Mouse (Mus musculus): ENCODE measurements around the gene Zbtb40. TPM values are rescaled to one million over a fixed set of nuclear protein-coding genes. Genes with fewer than 3 reads are reported as not detected.

The Zbtb40 gene
- polyA plus RNA-seq, 1 experiment from 2014 or later: 5.9 TPM

DNA sequence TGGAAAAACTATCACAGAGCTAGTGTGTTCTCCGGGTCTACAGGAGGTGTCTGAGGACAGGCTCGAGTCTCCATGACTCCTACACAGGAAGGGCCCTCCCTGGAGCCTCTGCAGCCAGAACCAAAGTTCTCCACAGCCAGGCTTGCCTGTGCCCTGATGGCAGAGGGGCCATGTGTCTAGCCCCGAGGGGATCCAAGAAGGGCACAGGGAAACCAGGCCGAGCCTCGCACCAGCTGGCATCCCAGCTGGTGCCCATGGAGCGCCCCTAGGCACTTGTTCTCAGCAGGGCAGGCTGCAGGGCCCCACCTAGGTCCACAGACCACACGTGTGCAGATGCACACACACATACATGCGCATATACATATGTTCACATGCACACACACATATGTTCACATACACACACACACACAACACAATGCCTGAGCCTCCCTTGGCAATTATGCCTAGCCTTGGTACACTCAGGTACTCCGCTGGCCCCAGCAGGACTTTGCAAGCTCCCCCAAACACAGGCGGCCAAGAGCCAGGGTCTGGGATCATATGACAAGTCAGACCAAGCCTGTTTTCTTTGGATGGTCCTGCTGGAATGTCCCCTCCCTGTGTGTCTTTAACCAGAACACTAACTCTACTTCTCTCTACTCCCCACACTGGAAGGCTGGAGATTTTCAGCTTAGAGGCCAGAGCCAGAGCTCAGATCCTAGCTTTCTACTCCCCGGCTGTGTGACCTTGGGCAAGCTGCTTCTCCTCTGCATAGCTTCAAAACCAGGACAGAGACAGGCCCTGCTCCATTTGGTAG is 103.8 kb downstream of the Zbtb40 start:
- Histone ChIP-seq H3K9me3 (no peaks in the 10 kb centered on the region), H3K4me2 (replicated peaks) (no peak overlapping the region), H3K4me1 (peaks cover 30% of the 10 kb centered on the region), H3K9ac (replicated peaks) (no peak overlapping the region), H3K36me3 (no peaks in the 10 kb centered on the region), H3K4me3 (no peak overlapping the region), H3K27ac (replicated peaks) (no peak overlapping the region), H3K27me3 (peaks cover 99% of the 10 kb centered on the region)
- no peak for ATAC-seq (ENCODE audit: low FRiP score, low read depth)
- WGBS: 83% methylated on average over 11 of the region's 11 CpGs

DNA sequence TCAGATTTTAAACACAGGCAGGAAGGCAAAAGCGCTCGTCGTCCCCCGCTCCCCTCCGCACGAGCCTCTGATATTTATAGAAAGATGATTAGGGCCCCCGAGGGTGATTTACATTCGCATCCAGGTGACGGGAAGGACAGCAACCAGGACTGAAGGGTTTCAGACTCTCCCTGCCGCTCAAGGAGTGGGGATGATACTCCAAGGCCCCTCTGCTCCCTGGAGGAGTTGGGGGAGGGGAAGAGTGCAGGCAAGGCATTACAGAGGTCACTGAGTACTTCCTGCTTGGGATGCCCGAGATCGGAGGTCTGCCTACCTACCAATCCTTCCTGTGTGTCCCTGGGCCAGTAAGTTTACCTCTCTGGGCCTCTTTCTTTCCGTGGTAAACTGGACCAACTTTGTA is 105.4 kb downstream of the Zbtb40 start:
- no peak for ATAC-seq (ENCODE audit: low FRiP score, low read depth)
- Histone ChIP-seq H3K9ac (replicated peaks) (no peak overlapping the region), H3K4me2 (replicated peaks) (peak overlapping the region; percentile 33), H3K4me3 (no peak overlapping the region), H3K27me3 (peaks cover 99% of the 10 kb centered on the region), H3K36me3 (no peaks in the 10 kb centered on the region), H3K27ac (replicated peaks) (peak overlapping the region; percentile 52), H3K9me3 (no peaks in the 10 kb centered on the region), H3K4me1 (peaks cover 22% of the 10 kb centered on the region)
- 18% methylated on average over 13 of the region's 13 CpGs for WGBS

DNA sequence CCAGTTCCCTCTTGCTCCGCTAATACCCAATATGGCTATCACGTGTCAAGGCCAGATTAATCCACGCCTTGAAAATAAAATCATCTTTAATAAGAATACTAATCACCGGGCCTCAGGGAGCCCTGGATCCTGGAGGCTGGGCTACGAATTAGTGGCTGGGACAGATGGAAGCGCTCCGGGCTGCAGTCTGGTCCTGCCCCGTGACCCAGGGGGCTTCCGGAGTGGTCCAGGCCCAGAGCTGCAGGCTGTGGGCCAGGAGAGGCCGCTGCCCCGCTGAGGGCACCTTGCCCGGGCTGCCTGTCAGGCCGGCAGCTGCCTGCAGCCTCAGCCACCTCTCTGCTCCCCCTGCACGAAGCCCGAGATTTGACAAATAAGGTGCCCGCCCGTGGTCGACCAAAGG is 105.8 kb downstream of the Zbtb40 start:
- Histone ChIP-seq H3K4me2 (replicated peaks) (peak overlapping the region; percentile 33), H3K9ac (replicated peaks) (no peak overlapping the region), H3K36me3 (no peaks in the 10 kb centered on the region), H3K27ac (replicated peaks) (peak overlapping the region; percentile 52), H3K27me3 (peaks cover 99% of the 10 kb centered on the region), H3K4me1 (peaks cover 22% of the 10 kb centered on the region), H3K9me3 (no peaks in the 10 kb centered on the region), H3K4me3 (no peak overlapping the region)
- 0 out of 2 replicates have a peak, but pooled peaks have one; percentile 23 for ATAC-seq (ENCODE audit: low FRiP score, low read depth)
- WGBS: 26% methylated on average over 18 of the region's 18 CpGs

DNA sequence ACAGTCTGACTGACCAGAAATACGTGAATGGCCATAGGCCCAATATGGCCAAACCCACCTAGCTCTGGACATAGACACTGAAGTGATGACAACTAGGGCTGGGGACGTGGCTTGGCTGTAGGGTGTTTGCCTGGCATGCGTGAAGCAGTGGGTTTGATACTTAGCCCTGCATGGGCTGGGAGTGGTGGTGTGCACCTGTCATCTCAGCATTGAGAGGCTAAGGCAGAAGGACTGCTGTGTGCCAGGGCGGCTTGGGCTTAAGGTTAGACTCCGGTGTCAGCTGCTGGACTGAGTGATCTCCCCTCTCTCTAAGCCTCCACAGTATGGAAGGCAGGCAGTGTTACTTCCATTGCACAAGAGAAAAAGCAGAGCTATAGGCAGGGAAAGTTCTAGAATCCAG is 110.7 kb downstream of the Zbtb40 start:
- Histone ChIP-seq H3K36me3 (no peaks in the 10 kb centered on the region), H3K4me2 (replicated peaks) (no peak overlapping the region), H3K4me3 (no peak overlapping the region), H3K9me3 (no peaks in the 10 kb centered on the region), H3K27me3 (peaks cover 98% of the 10 kb centered on the region), H3K9ac (replicated peaks) (no peak overlapping the region), H3K4me1 (peaks cover 14% of the 10 kb centered on the region), H3K27ac (replicated peaks) (no peak overlapping the region)
- WGBS: 89% methylated on average over 5 of the region's 5 CpGs
- ATAC-seq (ENCODE audit: low FRiP score, low read depth): no peak

DNA sequence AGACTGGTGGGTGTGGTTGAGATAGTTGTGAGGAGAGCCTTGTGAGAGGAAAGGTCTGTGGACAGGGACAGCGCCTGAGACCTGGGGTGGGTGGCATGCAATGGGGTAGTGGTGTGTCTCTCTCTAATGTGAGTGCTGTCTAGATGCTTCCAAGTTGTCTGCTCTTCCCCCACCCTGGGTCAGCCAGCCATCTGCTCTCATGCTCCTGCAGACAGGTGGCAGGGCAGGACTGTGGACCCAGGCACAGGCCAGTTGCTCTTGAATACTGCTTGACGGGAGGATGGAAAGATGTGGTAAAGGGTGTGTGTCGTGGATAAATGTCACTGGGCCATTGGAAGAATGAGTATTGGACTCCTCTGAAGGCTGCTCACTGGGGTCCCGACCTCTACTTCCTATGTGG is 111.3 kb downstream of the Zbtb40 start:
- peaks cover 11% of the 10 kb centered on the region for H3K4me1 ChIP-seq
- peaks cover 98% of the 10 kb centered on the region for H3K27me3 ChIP-seq
- no peak overlapping the region for H3K9ac ChIP-seq (replicated peaks)
- 79% methylated on average over 4 of the region's 4 CpGs for WGBS
- no peaks in the 10 kb centered on the region for H3K9me3 ChIP-seq
- H3K4me3 ChIP-seq: no peak overlapping the region
- no peaks in the 10 kb centered on the region for H3K36me3 ChIP-seq
- no peak overlapping the region for H3K4me2 ChIP-seq (replicated peaks)
- ATAC-seq (ENCODE audit: low FRiP score, low read depth): no peak
- H3K27ac ChIP-seq (replicated peaks): no peak overlapping the region

DNA sequence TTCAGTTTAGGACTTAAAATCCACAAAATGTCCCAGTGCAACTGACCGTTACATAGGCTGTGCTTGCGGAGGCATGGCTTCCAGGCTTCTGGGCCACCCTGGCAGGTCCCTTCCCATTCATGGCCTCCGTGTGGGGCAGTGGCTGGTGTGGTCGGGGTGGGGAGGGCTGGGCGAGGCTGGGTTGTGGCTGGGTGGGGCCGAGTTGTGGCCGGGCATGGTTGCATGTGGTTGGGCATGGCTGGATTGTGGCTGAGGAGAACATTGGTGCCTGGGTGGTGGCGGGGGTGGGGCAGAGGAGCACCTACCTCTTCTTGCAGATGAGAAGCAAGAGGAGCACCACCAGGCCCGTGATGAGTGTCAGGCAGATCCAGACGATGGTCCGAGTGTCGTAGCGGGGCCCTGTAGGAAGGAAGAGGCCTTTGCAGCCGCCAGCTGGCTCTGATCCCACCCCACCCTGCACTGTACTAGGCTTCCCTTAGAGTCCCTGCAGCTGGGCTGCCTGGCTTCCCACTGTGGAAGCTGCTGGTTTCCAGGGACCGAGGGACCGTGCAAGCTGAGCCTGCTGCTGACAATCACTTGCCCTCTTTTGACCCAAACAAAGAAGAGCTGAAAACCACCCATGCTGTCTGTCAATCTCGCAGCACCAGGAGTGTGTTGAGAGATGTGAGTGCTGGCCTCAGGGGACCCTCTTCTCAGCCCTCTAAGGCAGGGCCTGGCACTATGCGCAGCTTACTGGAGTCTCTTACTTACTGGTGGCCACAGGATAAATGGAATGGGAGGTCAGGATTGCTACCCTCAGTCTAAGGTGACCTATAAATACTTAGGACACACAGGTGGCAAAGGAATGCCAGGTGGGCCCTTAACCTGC is 113.6 kb downstream of the Zbtb40 start:
- H3K27me3 ChIP-seq: peaks cover 98% of the 10 kb centered on the region
- 43% methylated on average over 18 of the region's 18 CpGs for WGBS

DNA sequence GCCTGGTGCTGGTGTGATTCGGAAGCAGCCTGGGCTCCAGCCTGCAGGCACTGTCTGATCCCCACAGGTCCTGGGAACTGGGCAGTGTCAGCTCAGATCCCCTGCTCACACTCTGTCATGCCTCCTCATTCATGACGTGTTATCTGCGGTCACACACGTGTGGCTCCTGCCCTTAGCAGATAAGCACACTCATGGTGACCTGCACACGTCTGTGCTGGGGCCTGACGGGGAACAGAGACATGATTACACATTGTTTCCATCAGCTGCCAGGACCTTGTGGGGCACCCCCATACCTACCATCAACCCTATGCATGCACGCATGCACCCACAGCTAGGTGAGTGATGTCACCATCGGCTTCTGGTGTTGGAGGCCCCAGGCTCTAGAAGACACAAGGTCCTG is 118.1 kb downstream of the Zbtb40 start:
- no peaks in the 10 kb centered on the region for H3K36me3 ChIP-seq
- no peaks in the 10 kb centered on the region for H3K9me3 ChIP-seq
- H3K9ac ChIP-seq (replicated peaks): no peak overlapping the region
- no peak overlapping the region for H3K4me2 ChIP-seq (replicated peaks)
- ATAC-seq (ENCODE audit: low FRiP score, low read depth): no peak
- H3K27me3 ChIP-seq: peaks cover 97% of the 10 kb centered on the region
- H3K27ac ChIP-seq (replicated peaks): no peak overlapping the region
- no peak overlapping the region for H3K4me3 ChIP-seq
- H3K4me1 ChIP-seq: peaks cover 16% of the 10 kb centered on the region
- 89% methylated on average over 8 of the region's 8 CpGs for WGBS

More for the DNA sequence above, 113.6 kb downstream of the Zbtb40 start:
- no peak overlapping the region for H3K4me2 ChIP-seq (replicated peaks)
- H3K36me3 ChIP-seq: no peaks in the 10 kb centered on the region
- peaks cover 9% of the 10 kb centered on the region; the same call in 1 of the 2 replicates for H3K4me1 ChIP-seq
- H3K4me3 ChIP-seq: no peak overlapping the region
- ATAC-seq (ENCODE audit: low FRiP score, low read depth): 0 out of 2 replicates have a peak, but pooled peaks have one; percentile 30
- H3K27ac ChIP-seq (replicated peaks): no peak overlapping the region
- no peak overlapping the region for H3K9ac ChIP-seq (replicated peaks)
- H3K9me3 ChIP-seq: no peaks in the 10 kb centered on the region

Other genes with a start within 250 kb of the Zbtb40 start
- 39.8 and 40.0 TPM in 2 replicates for gene Ephb2, start 212.8 kb downstream of the Zbtb40 start, polyA plus RNA-seq (2016; fragmentation: Nextera tagmentation; extraction: Ambion mirVana)
- 30.2 and 38.4 TPM in 2 replicates for gene C1qb, start 162.6 kb downstream of the Zbtb40 start, polyA plus RNA-seq (2016; fragmentation: Nextera tagmentation; extraction: Ambion mirVana)
- 17.3 and 23.9 TPM in 2 replicates for gene C1qc, start 155.7 kb downstream of the Zbtb40 start, polyA plus RNA-seq (2016; fragmentation: Nextera tagmentation; extraction: Ambion mirVana)
- 16.3 and 17.0 TPM in 2 replicates for gene C1qa, start 150.0 kb downstream of the Zbtb40 start, polyA plus RNA-seq (2016; fragmentation: Nextera tagmentation; extraction: Ambion mirVana)
- gene Epha8, start 92.0 kb downstream of the Zbtb40 start, polyA plus RNA-seq (2016; fragmentation: Nextera tagmentation; extraction: Ambion mirVana): 10.9 and 11.6 TPM in 2 replicates
- 0.77 and 0.79 TPM in 2 replicates for gene Wnt4, start 228.7 kb upstream of the Zbtb40 start, polyA plus RNA-seq (2016; fragmentation: Nextera tagmentation; extraction: Ambion mirVana)

Data from midbrain, embryonic 12.5 days (tissue).